In genomic region chr4:45467115-45467912, GRCm38 (mm10) we compare ENCODE assay signal across 10 mouse cellular contexts. TPM values are rescaled to one million over a fixed set of nuclear protein-coding genes. Genes with fewer than 3 reads are reported as not detected.
DNase-seq lines count a peak whose midpoint lies in the region; ATAC-seq and TF ChIP-seq lines count a peak whose summit lies in the region.
"Had no signal": no experiment of that assay in that cellular context is flagged by ENCODE, and none has a peak within 500 bp of the region (broad histone marks: within the 10 kb centered on the region; RNA-seq: fewer than 3 reads in every experiment).

No protein-coding gene starts in this region.

- no peak overlapping the region for H3K9ac ChIP-seq in forebrain, embryonic 15.5 days (replicated peaks)
- H3K9ac ChIP-seq: embryonic facial prominence, embryonic 13.5 days; neural tube, embryonic 13.5 days had no signal

- 69% methylated on average over 12 of the region's 12 CpGs for WGBS in forebrain, embryonic 15.5 days

- H3K27ac ChIP-seq in forebrain, embryonic 15.5 days (replicated peaks) = peak overlapping the region; percentile 48; the same call in 1 of the 2 replicates
- H3K27ac ChIP-seq: embryonic facial prominence, embryonic 13.5 days; neural tube, embryonic 13.5 days had no signal

- TF ChIP-seq POLR2A in myocyte (IDR thresholded peaks at IDR 0.05; ENCODE audit: insufficient read length, low read depth) = no peak

- peaks cover 56% of the 10 kb centered on the region for H3K79me2 ChIP-seq in myocyte (ENCODE audit: control insufficient read depth, insufficient read depth)

- H3K4me1 ChIP-seq in forebrain, embryonic 15.5 days = peaks cover 43% of the 10 kb centered on the region

- intact Hi-C loops in heart, postnatal 10 days (cut with DNase I) = no loop called here

- no peak overlapping the region for H3ac ChIP-seq in myocyte (ENCODE audit: control insufficient read depth, insufficient read length)

- no peaks in the 10 kb centered on the region for H3K9me3 ChIP-seq in forebrain, embryonic 15.5 days

- H3K36me3 ChIP-seq in forebrain, embryonic 15.5 days = no peaks in the 10 kb centered on the region
- H3K36me3 ChIP-seq in myocyte (ENCODE audit: control insufficient read depth, insufficient read depth) = peaks cover 6% of the 10 kb centered on the region
- H3K36me3 ChIP-seq: neural tube, embryonic 13.5 days had no signal

- ATAC-seq in forebrain, embryonic 15.5 days (replicated peaks) = 0 out of 2 replicates have a peak, but pooled peaks have one; percentile 3

- peak; percentile 49 for DNase-seq in layer of hippocampus, adult 11-12 months (ENCODE audit: low spot score)
- DNase-seq in layer of hippocampus, adult 9-10 months (ENCODE audit: low spot score) = no peak
- DNase-seq in adrenal gland, adult 2 months = peak; percentile 97
- peak; percentile 90 to 92 for DNase-seq in heart, postnatal 10 days
- no peak for DNase-seq in embryo, embryonic 10 days (ENCODE audit: low spot score)
- no peak for DNase-seq in thymus, postnatal 36 days

- no peak overlapping the region for H3K4me2 ChIP-seq in forebrain, embryonic 15.5 days (replicated peaks)
- H3K4me2 ChIP-seq in myocyte (ENCODE audit: low read depth) = peak overlapping the region; percentile 42
- H3K4me2 ChIP-seq: embryonic facial prominence, embryonic 13.5 days; neural tube, embryonic 13.5 days had no signal

- no peak overlapping the region for H3K4me3 ChIP-seq in forebrain, embryonic 15.5 days
- no peak overlapping the region for H3K4me3 ChIP-seq in myocyte
- H3K4me3 ChIP-seq: embryonic facial prominence, embryonic 13.5 days; neural tube, embryonic 13.5 days had no signal

- H3K27me3 ChIP-seq in forebrain, embryonic 15.5 days = no peaks in the 10 kb centered on the region
- no peaks in the 10 kb centered on the region for H3K27me3 ChIP-seq in myocyte (ENCODE audit: control insufficient read depth, insufficient read depth, insufficient read length)
- H3K27me3 ChIP-seq: embryonic facial prominence, embryonic 13.5 days; neural tube, embryonic 13.5 days had no signal

TF ChIP-seq in myocyte, 11 proteins besides CTCF, POLR2A, EP300 and RAD21:
- TF ChIP-seq CEBPB (IDR thresholded peaks at IDR 0.05; ENCODE audit: insufficient read depth, poor library complexity, severe bottlenecking) (no peak), MYOD1 (IDR thresholded peaks at IDR 0.05; ENCODE audit: control insufficient read depth in 1 of 3, insufficient read length in 2 of 3, low read depth in 2 of 3) (peak; percentile 5 to 85 (median 78)), MYOG (IDR thresholded peaks at IDR 0.05; ENCODE audit: control insufficient read depth in 1 of 3, insufficient read depth in 1 of 3, insufficient read length in 2 of 3, low read depth in 2 of 3) (peak; percentile 64 to 93 (median 74))

RNA-seq across cellular contexts. Expression of gene Slc25a51, which starts 58.7 kb away (rescaled TPM):
- 100 to 1,000 TPM; 298 to 434 TPM for total RNA-seq in adrenal gland, adult 2 months (2021)
- 136 and 197 TPM in 2 replicates for polyA plus RNA-seq in adrenal gland, adult 2 months (2012; rRNA removed)
- polyA plus RNA-seq in forebrain, embryonic 15.5 days (2015; fragmentation: Nextera tagmentation; extraction: Ambion mirVana) = 86.1 and 87.3 TPM in 2 replicates
- 100 to 1,000 TPM; 132 to 179 TPM for total RNA-seq in heart, postnatal 10 days (2021)
- 39.9 TPM for polyA plus RNA-seq in myocyte (2012; fragmentation: generic; extraction: Trizol)

Comparison
In these comparisons a context has a peak if more than half of its experiments do, and no peak if none do; other contexts are left out.
1. DNase-seq: peak in layer of hippocampus, adult 11-12 months (single experiment), adrenal gland, adult 2 months (single experiment) and heart, postnatal 10 days (2 of 2); none in layer of hippocampus, adult 9-10 months (single experiment), embryo, embryonic 10 days (single experiment) and thymus, postnatal 36 days (0 of 2).